Mouse (Mus musculus) A20 (cell line): ENCODE results near the gene Ell.

Source experiments
- DNase-seq: peaks from one replicate; pipeline ENCODE4 v3.0.0-alpha.2; 2011; ENCODE audit warnings: low read depth, low spot score

Gene Ell

DNA sequence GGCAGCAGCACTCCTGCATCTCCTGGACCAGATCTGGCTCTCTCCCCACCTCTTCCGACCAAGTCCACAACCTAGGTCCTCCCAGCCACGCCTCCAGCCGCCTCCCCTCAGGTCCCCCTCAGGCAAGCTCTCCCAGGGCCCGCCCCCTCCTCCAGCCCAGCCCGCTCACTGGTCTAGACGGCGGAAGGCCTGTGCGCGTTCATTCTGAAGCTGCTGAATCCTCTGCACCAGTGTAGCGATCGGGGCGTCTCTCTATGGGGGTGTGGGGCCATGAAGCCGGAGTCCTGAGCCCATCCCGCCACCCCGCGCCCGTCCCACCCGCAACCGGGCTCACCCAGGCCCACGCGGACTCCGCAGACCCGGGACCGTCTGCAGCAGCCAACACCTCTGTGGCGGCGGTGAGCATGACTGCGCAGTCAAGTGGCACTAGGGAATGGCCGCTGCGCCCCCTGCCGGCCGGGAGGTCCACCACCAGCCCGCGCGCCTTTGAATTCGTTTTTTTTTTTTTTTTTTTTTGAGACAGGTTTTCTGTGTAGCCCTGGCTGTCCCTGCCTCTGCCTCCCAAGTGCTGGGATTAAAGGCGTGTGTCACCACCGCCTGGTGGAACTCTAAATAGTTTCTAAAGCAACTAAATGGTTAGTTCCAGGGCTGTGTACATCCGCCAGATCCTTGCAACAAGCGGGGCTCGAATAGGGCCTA is 32.8 kb upstream of the Ell start, which contains the start of gene Rex1bd:
Gene Rex1bd (minus strand): TSS at position 425 of the 699 bp plus-strand sequence.
- peak; percentile 99 for DNase-seq

DNA sequence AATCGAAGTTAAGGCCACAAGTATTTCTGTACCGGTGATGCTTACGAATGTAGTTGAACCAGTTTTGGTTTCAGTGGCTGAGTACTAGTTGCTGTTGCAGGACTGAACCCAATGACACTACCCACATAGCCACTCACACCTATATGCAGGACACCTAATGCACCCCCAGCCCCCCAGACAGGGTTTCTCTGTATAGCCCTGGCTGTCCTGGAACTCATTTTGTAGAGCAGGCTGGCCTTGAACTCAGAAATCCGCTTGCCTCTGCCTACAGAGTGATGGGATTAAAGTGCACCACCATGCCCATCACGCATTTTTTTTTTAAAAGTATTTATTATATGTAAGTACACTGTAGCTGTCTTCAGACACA is 32.2 kb upstream of the Ell start:
- no peak for DNase-seq

DNA sequence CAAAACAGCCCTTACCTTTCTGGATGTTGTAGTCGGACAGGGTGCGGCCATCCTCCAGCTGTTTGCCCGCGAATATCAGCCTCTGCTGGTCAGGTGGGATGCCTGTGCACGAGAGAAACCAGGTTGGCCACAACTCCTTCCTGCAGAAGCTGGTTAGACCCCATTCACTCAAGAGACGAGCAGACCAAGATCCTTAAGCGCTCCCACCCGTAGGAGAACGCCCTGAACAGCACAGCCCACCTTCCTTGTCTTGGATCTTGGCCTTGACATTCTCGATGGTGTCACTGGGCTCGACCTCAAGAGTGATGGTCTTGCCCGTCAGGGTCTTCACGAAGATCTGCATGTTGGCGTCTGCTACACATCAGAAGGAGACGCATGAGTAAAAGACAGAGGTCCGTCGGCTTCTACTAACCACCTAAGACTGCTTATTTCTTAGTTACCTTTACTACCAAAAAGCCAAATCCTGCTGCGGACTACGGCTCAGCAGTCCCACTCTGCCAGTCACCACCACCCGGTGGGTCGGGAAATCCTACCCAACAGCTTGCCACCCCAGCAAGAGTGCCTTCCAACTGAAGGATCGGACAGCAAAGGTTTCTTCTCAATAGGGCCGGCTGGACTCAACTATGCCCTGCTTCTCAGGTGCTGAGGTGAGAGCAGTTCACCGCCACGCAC is 29.8 kb upstream of the Ell start:
- no peak for DNase-seq

DNA sequence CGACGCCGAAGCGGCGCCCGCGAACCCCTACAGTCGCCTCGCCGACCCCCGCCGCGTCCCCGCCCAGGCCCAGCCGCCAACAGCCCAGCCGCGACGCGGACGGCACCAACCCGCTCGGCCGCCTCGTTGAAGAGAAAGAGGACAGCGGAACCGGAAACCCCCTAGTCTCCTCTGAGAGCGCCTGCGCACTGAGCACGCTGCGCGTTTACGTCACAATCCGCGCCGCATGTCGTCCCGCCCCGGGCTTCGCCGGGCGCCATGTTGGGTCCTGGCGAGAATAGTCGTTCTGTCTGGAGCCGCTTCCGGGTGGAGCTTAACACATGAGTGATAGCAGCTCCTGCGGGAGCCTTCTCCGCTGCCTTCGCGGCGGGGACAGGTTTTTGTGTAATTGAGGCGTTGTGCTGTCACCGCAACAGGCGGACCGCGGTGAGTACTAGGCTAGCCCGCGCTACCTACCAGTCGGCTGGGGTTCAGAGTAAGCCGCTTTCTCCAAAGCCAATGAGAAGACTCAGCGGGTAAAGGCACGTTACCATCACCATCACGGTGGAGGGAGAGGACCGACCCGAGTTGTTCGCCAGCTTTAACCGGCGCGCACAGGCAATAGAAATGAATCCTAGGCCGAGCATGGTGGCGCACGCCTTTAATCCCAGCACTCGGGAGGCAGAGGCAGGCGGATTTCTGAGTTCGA is 28.9 kb upstream of the Ell start, which contains the start of gene Uba52:
Gene Uba52 (minus strand): TSS at position 574 of the 688 bp plus-strand sequence.
- peak; percentile 97 for DNase-seq

DNA sequence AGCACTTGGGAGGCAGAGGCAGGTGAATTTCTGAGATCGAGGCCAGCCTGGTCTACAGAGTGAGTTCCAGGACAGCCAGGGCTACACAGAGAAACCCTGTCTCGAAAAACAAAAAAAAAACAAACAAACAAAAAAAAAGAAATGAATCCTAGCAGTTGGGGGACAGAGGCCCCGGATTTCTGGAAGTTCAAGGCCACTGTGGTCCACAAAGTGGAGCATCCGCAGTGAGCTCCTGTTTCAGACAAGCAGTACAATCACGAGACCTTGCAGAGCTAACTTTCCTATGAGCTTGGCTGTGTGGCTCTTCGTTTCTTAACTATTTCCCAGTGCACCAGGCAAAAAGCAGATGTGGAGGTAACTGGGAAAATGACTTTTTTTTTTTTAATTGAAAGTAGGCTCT is 28.1 kb upstream of the Ell start:
- DNase-seq = peak; percentile 39

DNA sequence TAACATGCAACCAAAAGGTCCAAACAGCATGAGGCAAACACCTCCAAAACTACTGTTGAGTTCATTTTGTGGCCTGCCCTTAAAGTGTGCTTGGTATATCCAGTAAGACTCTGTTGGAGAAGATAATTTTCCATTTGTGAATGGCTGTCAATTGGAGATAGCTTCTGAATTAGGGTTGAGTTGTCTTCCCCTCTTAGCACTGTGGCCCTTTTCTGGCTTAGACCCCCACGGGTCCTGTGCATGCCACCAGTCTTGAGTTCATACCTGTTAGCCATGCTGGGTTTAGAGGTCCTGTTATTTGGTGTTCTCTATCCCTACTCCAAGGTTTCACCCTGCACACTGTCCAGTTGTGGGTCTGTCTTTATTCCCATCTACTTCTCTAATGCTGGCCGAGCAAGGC is 27.5 kb upstream of the Ell start:
- DNase-seq = peak; percentile 51

DNA sequence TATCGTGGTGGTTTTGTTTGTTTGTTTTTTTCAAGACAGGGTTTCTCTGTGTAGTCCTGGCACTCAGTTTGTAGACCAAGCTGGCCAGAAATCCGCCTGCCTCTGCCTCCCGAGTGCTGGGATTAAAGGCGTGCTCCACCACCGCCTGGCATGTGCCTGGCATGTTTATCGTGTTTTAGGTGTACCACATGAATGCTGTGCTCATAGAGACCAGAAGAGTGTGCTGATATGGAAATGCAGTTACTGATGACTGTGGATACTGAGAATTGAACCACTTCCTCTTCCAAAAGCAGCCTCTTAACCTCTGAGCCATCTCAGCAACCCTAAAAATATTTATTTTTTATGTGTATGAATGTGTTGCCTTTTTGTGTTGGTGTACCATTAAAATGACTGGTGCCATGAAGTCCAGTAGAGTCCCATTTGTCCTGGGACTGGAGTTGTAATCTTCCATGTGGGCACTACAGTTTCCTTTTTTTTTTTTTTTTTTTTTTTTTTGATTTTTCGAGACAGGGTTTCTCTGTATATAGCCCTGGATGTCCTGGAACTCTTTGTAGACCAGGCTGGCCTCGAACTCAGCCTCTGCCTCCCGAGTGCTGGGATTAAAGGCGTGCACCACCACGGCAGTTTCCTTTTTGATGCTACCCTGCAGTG is 26.9 kb upstream of the Ell start:
- DNase-seq = peak; percentile 75

DNA sequence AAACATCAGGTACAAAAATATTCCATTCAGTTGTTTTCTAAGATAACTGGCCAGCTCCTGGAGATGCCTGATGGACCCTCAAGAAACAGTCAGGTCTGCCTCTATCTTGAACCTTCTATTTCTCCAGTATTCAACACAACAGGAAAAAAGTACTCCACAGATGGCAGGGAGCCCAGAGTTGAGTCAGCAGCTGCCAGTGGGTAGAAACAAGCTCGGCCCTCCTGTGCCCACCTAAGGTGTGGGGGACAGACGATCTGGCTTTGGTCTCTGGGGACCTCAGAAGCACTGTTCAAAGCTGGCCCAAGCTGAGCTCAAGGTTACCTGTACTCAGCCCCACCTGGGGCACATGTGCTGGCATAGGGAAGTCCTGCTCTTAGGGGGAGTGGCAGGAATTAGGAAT is 25.8 kb upstream of the Ell start:
- DNase-seq = no peak

DNA sequence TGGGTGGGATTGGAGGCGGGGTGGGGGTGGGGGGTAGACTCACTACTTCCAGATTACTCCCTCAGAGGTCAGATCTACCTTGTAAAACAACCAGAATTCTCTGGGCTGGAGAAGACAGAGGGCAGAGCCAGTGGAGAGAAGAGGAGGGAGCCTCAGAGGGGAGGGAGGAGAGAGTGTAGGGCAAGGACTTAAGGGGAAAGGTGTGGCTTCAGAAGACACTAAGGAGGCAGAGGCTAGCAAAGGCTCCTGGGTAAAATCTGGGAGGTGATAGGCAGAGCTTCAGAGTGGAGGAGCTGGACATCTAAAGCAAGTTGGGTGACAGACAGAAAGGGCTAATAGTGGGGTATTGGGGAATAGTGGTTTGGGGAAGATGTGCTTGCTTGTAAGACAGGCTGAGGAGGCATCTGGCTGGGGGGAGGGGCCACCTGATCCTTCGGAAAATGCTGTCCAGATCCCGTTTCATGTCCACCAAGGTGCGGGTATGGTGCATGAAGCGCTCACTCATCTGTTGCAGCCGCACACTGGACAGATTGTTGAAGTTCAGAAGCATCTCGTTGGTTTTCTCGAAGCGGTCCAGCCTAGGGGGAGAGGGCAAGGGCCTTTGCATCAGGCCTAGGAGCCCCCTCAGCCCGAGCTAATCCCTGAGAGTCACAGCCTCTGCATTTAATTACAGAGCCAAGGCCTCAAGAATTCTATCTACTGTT is 21.2 kb upstream of the Ell start:
- no peak for DNase-seq

DNA sequence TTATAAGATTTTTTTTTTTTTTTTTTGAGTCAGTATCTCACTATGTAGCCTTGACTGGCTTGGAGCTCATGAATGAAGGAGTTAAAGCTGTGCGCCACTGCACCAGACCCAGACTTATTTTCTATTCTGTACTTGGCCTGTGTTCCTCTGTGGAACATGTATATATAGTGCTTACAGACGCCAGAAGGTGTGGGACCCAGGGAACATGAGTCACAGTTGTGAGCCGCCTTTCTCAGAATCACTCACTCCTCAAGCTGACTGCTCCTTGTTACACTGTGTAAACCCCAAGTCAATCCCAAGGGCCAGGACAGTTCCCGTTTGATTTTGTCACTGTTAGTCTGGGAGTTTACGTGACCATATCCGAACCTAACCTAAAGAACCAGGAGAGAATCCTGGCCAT is 20.2 kb upstream of the Ell start:
- no peak for DNase-seq

DNA sequence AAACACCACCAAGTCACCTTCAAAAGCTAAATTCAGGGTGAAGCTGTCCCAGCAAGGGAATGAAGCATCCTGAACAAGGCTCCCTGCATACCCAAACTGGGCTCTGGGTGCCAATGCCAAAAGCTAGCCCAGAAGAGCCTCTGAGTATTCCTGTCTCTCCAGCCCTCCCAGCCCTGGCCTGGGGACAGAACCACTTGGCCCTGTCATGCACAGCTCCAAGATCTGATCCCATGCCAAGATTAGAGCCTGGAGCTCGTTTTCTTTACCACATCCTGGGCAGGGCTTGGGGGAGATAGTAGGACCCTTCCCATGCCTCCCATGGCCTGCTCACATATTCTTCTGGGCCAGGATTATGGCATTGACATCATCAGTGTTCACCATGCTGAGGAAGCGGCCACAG is 19.7 kb upstream of the Ell start:
- no peak for DNase-seq

DNA sequence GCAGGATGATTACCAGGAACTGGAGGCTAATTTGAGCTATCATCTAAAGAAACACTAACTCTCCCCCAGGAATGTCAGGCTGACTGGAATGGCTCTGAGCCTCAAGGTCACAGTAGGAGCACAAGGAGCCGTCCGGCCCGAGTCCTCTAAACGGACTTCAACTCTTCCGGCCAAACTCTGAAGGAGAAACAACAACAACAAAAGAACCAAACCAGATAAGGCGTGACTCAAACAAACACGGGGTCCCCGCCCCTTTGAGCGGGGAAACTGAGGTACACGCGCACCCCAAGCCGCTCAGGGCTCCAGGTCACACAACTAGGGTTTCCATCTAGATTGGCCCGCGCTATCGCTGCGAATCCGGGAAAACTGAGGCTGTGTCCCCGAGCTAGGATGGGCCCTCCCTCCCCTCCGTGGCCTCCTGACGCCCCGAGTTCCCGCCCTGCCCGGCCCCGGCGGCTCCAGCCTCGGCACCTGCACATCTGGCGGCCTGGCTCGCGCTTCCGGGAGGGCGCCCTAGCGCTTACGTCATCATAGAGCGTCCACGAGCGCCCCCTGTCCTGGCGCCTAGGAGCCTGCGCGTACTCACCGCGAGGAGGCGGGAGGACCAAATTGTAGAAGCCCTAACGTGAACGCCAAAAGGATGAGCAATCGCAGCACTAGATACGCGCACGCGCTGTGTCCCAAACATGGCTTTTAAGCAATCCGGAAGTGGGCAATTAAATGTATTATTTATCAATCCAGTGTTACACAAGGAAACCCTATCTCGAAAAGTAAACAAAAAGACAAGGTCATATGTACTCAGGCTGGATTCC is 16.5 kb upstream of the Ell start:
- DNase-seq = peak; percentile 99

DNA sequence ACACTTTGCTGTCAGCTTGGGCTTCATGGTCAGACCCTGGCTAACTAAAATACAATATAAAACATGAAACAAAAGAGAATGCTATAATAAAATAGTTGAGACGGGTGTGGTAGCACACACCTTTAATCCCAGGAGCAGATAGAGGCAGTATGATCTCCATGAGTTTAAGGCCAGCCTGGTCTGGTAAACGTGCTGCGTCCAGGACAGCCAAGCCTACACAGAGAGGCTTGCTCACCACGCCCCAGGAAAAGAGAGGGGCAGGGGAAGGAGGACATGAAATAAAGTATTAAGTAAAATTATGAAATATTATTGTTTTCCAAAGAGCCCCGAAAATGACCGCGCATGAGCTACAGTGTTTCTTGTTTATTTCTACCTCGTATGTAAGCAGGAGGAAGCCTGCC is 12.1 kb upstream of the Ell start:
- no peak for DNase-seq

DNA sequence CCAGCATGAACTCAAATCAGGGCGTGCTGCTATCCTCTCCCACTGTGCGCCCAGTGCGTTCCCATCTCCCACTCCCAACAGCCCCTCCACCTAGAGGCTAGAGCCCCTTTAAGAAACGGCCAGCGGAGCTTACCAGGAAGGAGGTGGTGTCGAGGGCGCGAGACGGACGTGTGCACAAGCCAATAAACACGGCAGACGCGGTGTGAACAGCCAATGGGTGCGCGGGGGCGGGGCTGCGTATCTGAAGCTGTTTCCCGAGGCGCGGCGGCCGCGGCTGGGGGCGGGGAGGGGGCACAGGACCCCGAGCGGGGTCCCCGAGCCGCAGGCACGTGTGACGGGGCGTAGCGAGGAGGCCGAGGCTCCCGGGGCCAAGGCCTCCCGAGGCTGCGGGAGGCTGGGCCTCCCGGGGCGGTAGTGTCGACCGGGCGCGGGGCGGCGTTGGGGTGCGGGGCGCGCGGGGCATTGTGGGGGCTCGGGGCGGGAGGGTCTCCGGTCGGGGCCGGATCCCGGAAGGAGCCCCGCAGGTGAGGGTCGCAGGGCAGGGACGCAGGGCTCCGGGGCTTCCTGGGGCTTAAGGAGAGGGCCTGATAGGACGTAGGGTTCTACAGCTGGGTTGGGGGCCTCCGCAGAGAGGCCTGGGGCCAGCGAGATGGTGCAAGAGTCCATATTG is 11.6 kb upstream of the Ell start, which contains the start of the genes Fkbp8 and Kxd1:
Gene Fkbp8 (plus strand): TSS at position 213 of the 670 bp plus-strand sequence.
Gene Kxd1 (minus strand): TSS at position 445 of the 670 bp plus-strand sequence.
- DNase-seq = peak; percentile 96

DNA sequence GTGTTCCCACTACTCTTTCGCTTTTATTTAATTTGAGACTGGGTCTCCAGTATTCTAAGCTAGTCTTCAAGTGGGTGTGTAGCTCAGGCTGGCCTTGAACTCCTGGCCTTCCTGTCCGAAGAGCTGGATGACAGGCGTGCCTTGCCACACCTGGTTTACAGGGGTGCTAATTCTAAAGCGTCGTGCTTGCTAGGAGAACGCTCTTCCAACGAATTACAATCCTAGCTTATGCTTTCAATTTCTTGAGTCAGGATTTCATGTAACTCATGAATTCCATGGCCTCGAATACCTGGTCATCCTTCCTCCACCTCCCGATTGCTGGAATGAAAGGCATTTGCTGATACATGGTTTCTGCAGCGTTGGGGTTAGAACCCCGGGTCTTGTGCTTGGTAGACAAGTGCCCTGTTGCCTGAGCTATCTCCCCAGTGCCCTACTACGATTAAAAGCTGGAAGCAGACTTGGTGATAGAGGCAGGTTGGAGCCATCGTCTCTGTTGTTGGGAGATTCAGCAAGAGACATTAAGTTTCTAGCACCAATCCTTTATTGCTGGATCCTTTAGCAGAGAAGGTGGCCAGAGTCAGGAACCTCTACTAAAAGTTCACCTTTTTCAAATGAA is 11.0 kb upstream of the Ell start:
- DNase-seq = no peak

DNA sequence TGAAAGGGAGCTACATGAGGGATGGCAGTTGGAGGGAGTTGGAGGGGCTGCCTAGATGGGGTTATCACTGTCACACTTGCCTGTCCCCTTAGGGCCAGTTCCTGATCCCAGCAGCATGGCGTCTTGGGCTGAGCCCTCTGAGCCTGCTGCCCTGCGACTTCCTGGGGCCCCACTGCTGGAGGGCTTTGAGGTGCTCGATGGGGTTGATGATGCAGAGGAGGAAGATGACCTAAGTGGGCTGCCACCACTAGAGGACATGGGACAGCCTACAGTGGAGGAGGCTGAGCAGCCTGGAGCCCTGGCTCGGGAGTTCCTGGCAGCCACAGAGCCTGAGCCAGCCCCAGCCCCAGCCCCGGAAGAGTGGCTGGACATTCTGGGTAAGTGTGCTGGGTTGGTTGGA is 10.0 kb upstream of the Ell start:
- no peak for DNase-seq

DNA sequence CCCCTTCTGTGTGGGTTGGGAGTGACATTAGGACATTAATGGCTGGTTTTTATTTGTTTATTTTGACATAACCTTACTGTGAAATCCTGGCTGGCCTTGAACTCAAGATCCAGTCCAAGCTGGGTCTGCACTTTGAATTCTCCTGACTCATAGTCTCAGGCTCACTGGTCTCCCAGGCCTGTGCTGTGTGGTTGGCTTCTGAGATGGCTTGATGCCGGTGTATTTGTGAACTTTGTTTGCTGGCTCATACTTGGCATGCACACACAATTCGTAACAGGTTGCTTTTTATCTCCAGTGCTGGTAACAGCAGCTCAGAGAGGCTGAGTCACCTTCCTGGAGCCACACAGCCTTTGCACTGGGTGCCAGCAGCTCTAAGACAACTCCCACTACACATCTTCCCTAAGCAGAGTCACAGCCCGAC is 9.5 kb upstream of the Ell start:
- DNase-seq = no peak

DNA sequence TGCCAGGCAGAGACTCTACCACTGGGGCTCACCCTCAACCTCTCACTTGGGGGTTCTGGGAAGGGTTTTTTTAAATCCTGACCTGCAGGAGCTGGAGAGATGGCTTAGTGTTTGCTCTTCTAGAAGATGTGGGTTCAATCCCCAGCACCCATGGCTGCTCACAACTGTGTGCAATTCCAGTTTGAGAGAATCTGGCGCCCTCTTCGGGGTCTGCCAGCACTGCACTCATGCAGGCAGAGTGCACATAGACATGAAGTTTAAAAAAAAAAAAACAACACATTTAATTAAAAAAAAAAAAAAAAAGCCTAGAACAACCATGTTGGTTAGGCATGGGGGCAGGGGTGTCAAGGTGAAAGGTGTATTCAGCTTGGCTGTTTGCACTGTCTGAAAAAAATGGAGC is 8.9 kb upstream of the Ell start:
- DNase-seq = no peak

DNA sequence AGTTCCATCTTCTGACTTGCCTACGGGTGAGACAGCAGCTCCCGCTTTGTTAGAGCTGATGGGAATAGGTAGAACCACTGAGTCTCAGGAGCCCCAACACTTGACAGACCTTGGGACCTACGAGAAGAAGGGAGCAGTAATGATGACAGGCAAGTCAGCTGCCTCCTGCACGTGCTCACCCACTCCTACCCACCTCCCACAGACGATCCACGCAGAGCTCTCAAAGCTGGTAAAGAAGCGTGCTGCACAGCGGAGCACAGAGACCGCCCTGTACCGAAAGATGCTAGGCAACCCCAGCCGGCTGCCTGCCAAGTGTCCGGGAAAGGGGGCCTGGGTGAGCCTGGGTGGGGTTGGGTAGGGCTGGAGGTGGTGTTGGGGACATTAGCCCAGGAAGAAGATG is 5.0 kb upstream of the Ell start:
- DNase-seq = no peak

DNA sequence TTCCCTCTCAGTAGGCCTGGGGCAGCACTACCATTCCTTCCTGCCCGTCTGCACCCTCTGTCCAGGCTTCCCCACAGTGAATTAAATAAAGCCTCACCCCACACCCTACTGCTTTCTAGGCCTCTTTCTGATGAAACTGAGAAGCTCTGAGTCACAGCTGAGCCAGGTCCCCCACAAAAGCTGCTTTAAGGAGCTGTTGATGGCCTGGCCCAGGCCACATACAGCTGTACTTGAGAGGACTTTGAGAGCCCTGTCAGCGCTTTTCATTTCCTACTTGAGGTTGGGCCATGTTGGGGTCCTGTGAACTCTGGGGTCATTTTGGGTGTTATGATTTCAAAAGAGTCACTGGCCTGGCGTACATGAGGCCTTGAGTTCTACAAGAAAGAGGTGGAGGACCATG is 4.0 kb upstream of the Ell start:
- DNase-seq = no peak
